Mouse (Mus musculus): ENCODE data around the gene Megf11. TPM values are rescaled to one million over a fixed set of nuclear protein-coding genes. Genes with fewer than 3 reads are reported as not detected.
"Not testable (repeated sequence)": the region's sequence is repeated elsewhere in the genome, so short reads cannot be mapped to it uniquely, and the experiment has no call there.

Gene Megf11
- total and polyA plus RNA-seq, 3 experiments, result 0.08 to 0.93 TPM; not detected in 1

DNA sequence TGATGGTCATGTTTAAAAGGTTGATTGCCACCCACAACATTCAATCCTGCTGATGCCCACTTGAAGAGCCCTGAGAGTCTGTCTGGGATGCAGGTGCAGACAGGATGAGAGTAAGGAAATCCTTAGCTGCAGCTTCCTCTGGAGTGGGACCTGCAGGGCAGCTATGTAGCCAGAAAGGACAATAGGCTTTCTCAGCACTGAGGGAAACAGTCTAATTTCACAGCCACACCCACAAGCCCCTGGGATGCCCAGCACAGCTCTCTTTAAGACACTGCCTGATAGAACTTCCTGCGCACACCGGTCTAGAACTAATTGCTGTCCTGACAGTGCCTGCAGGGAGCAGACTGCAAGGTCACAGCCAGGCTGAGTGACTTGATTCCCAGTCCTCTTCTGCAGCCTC is 282.6 kb downstream of the Megf11 start:
- Histone ChIP-seq H3K36me3 (ENCODE audit: control insufficient read depth in 1 of 2, insufficient read depth in 2 of 2, low read length in 2 of 2) (no peaks in the 10 kb centered on the region), H3K9ac (ENCODE audit: control insufficient read depth, low read depth, low read length, poor library complexity, severe bottlenecking) (no peak overlapping the region), H3K4me1 (ENCODE audit: control insufficient read depth in 1 of 2, insufficient read depth in 2 of 2, low read length in 2 of 2) (peaks cover 2 to 5% of the 10 kb centered on the region in 2 experiments; a peak in 2 of 4 replicates), H3K9me3 (replicated peaks; ENCODE audit: insufficient read depth, low read length) (no peaks in the 10 kb centered on the region), H3K4me3 (ENCODE audit: control insufficient read depth in 1 of 2, insufficient read depth in 1 of 2, low read depth in 2 of 2, low read length in 2 of 2) (no peak overlapping the region), H3K79me2 (ENCODE audit: control insufficient read depth, insufficient read depth, low read length, poor library complexity) (no peaks in the 10 kb centered on the region), H3K27me3 (ENCODE audit: control insufficient read depth in 1 of 2, insufficient read depth in 2 of 2, low read length in 2 of 2) (peaks cover 0 to 1% of the 10 kb centered on the region in 2 experiments; a peak in 1 of 4 replicates), H3K27ac (ENCODE audit: control insufficient read depth, low read depth, low read length) (no peak overlapping the region)
- no peak for DNase-seq (ENCODE audit: low read depth, low spot score)
- TF ChIP-seq USF1 (IDR thresholded peaks at IDR 0.05; ENCODE audit: low read depth, low read length) (no peak), SMC3 (IDR thresholded peaks at IDR 0.05; ENCODE audit: low read depth, low read length) (no peak), RAD21 (IDR thresholded peaks at IDR 0.05; ENCODE audit: low read depth, low read length) (no peak), POLR2A (IDR thresholded peaks at IDR 0.05; ENCODE audit: control insufficient read depth in 1 of 2, insufficient read depth in 1 of 2, low read depth in 1 of 2, low read length in 2 of 2, poor library complexity in 1 of 2) (no peak), KAT2A (conservative IDR thresholded peaks at IDR 0.05; ENCODE audit: low read depth, low read length) (no peak), MEF2A (IDR thresholded peaks at IDR 0.05; ENCODE audit: extremely low read depth, insufficient replicate concordance, low read depth, low read length, poor library complexity, severe bottlenecking) (no peak), MYC (IDR thresholded peaks at IDR 0.05; ENCODE audit: low read depth, low read length) (no peak)

DNA sequence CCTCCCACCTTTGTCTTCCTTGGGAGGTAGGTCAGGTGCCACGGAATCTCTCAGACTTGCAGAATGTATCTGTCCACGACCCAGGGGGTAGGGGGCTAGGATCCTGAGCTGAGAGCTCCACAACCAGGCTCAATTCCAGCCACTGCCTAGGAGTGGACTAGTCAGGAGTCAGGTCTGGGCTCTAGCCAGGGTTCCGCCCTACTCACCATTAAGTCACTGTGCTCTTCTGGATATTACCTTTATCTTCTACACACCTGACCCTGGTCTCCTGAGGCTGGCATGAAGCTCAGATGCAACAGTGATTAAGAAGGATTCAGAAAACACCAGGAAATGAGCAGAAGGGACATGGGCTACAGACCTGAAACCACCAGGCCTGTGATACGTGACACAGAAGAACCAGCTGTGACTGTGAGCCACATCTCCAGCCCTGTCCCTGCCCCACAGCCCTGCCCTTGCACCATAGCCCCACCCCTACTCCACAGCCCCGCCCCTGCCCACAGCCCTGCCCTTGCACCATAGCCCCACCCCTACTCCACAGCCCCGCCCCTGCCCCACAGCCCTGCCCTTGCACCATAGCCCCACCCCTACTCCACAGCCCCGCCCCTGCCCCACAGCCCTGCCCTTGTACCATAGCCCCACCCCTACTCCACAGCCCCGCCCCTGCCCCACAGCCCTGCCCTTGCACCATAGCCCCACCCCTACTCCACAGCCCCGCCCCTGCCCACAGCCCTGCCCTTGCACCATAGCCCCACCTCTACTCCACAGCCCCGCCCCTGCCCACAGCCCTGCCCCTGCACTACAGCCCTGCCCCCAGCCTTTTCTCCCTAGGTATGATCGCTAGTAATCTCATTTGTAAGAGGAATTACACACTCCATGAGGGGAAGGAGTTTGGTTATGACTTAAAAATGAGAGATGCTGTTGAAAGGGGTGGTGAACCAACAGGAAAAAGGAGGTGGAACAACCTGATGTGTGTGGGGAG is 286.2 kb downstream of the Megf11 start:
- H3K79me2 ChIP-seq (ENCODE audit: control insufficient read depth, insufficient read depth, low read length, poor library complexity); H3K27me3 ChIP-seq (ENCODE audit: control insufficient read depth in 1 of 2, insufficient read depth in 2 of 2, low read length in 2 of 2); H3K9ac ChIP-seq (ENCODE audit: control insufficient read depth, low read depth, low read length, poor library complexity, severe bottlenecking); H3K27ac ChIP-seq (ENCODE audit: control insufficient read depth, low read depth, low read length); H3K36me3 ChIP-seq (ENCODE audit: control insufficient read depth in 1 of 2, insufficient read depth in 2 of 2, low read length in 2 of 2); H3K9me3 ChIP-seq (replicated peaks; ENCODE audit: insufficient read depth, low read length); H3K4me3 ChIP-seq (ENCODE audit: control insufficient read depth in 1 of 2, insufficient read depth in 1 of 2, low read depth in 2 of 2, low read length in 2 of 2); H3K4me1 ChIP-seq (ENCODE audit: control insufficient read depth in 1 of 2, insufficient read depth in 2 of 2, low read length in 2 of 2): not testable (repeated sequence)
- DNase-seq (ENCODE audit: low read depth, low spot score), result peak; percentile 77

DNA sequence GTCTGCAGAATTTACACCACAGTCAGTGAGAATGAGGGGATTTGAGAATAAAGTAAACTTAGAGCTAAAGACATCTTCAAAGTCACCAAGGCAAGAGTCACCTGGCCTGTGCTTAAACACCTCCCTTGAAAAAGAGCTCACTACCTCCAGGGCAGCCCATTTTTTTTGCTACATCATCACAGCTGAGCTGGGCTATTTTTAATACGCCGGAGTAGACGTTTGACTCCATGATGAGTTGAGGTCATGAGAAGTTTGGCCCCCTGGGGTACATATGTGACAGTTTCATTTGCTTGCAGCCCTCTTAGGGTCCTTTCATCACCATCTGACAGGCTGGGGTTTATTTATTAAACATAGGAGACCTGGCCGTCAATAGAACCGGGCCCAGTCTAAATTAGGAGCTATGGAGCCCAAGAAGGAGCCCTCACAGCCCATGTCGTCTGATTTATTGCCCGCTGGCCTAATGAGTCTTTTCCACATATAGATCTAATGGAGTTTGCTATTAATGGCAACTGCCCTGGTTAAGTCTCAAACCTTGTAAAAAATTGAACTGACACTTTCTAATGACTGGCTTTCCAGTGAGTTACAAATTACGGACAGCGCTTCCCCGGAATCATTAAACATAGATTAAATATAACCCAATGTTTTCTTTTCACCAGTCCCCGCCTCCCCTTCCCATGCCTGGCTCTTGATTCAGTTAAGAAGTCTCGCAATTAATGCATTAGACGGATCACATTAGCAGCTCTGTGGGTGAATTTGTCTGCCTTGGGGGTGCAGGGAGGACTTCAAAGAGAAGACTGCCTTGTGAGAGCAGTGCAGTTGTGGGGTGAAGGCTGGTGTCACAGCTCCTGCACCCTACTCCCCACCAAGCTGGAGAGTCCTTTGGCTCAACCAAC is 301.9 kb downstream of the Megf11 start:
- Histone ChIP-seq H3K36me3 (ENCODE audit: control insufficient read depth in 1 of 2, insufficient read depth in 2 of 2, low read length in 2 of 2) (no peaks in the 10 kb centered on the region), H3K4me1 (ENCODE audit: control insufficient read depth in 1 of 2, insufficient read depth in 2 of 2, low read length in 2 of 2) (no peaks in the 10 kb centered on the region), H3K4me3 (ENCODE audit: control insufficient read depth in 1 of 2, insufficient read depth in 1 of 2, low read depth in 2 of 2, low read length in 2 of 2) (no peak overlapping the region), H3K9ac (ENCODE audit: control insufficient read depth, low read depth, low read length, poor library complexity, severe bottlenecking) (no peak overlapping the region), H3K27me3 (ENCODE audit: control insufficient read depth in 1 of 2, insufficient read depth in 2 of 2, low read length in 2 of 2) (no peaks in the 10 kb centered on the region), H3K9me3 (replicated peaks; ENCODE audit: insufficient read depth, low read length) (no peaks in the 10 kb centered on the region), H3K79me2 (ENCODE audit: control insufficient read depth, insufficient read depth, low read length, poor library complexity) (no peaks in the 10 kb centered on the region), H3K27ac (ENCODE audit: control insufficient read depth, low read depth, low read length) (no peak overlapping the region)
- DNase-seq (ENCODE audit: low read depth, low spot score), result no peak
- TF ChIP-seq ZKSCAN1 (IDR thresholded peaks at IDR 0.05; ENCODE audit: low read depth, low read length) (no peak), RCOR1 (IDR thresholded peaks at IDR 0.05; ENCODE audit: low read depth, low read length) (no peak), CHD1 (IDR thresholded peaks at IDR 0.05; ENCODE audit: low read depth, low read length) (no peak)
